Mouse (Mus musculus) ES-Bruce4 (cell line): ENCODE measurements around the gene Nol8.

ENCODE experiments used
- CTCF ChIP-seq: IDR thresholded peaks from one replicate; pipeline ENCODE4 v1.8.1; 2011; ENCODE audit warnings: low read depth, low read length
- EP300 ChIP-seq: IDR thresholded peaks from 2 replicates; pipeline ENCODE4 v1.6.1; 2011; ENCODE audit warnings: low read depth, low read length; ENCODE audit not compliant: insufficient read depth
- POLR2A ChIP-seq: IDR thresholded peaks from one replicate; pipeline ENCODE4 v1.8.1; 2011; ENCODE audit warnings: low read length; ENCODE audit not compliant: insufficient read depth

DNA sequence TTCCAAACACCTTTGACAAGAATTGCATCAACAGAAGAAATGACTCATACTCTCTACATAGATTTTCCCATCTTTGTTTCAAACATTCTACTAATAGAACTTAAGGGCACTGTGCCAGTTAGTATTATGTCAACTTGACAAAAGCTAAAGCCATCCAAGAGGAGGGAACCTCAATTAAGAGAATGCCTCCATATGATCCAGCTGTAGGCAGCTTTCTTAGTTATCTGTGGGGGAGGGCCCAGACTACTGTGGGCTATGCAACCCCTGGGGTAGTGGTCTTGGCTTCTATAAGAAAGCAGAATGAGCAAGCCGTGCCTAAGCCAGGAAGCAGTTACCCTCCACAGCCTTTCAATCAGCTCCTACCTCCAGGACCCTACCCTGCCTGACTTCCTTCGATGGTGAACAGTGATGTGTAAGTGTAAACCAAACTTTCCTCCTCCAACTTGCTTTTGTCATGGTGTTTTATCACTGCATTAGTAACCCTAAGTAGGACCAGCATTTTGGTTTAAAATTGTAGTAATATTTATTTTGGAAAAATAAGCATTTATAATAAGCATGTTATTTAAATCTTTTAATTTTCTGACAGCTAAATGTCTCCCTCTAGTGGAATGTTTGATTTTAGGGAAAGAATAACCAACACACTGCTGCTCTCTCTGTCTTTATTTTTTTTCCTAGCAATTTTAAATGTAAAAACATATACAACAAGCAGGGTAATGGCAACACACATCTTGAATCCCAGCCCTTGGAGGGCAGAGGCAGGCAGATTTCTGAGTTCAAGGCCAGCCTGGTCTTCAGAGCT, 7.9 kb upstream of the Nol8 start:
- TF ChIP-seq CTCF, result no peak
- TF ChIP-seq EP300, result no peak
- no peak for TF ChIP-seq POLR2A
